Mouse (Mus musculus) bone marrow macrophage, adult 2 months (primary cell): ENCODE measurements at regions not wholly inside any gene's neighbourhood (a gene's known extent, or its start where the extent isn't known, plus 50 kb on each side); places are given as distances from the start of the nearest gene placed in this dataset.

ENCODE experiments used
- CTCF ChIP-seq: IDR thresholded peaks from 2 replicates; pipeline ENCODE4 v1.5.1; 2012; ENCODE audit warnings: low read depth, mild to moderate bottlenecking, low read length, moderate library complexity
- POLR2A ChIP-seq: IDR thresholded peaks from 2 replicates; pipeline ENCODE4 v1.6.1; 2012; ENCODE audit warnings: mild to moderate bottlenecking, low read depth, low read length, borderline replicate concordance

- TF ChIP-seq POLR2A (no peak), CTCF (no peak)
Measured at GRCm38 (mm10) chr5:132858846-132859510, 315.8 kb upstream of the Auts2 start.
